Mouse (Mus musculus) stomach, embryonic 14.5 days (tissue): ENCODE results near the gene Tmigd3. TPM values are rescaled to one million over a fixed set of nuclear protein-coding genes. Genes with fewer than 3 reads are reported as not detected.

Experiments
- ATAC-seq: fragments of 200-750 bp; cut with Nextera tagmentation; 2 replicates; pipeline ENCODE4 v1.8.0; 2017; ENCODE audit warnings: low read depth, moderate TSS enrichment; ENCODE audit not compliant: insufficient number of reproducible peaks, insufficient read depth, low FRiP score
- H3K27ac ChIP-seq: fragments of 300-500 bp; sonication (generic); 2 replicates; pipeline ENCODE4 v1.5.1; 2014; ENCODE audit warnings: mild to moderate bottlenecking, low read length, moderate library complexity, mixed read lengths
- H3K27me3 ChIP-seq: fragments of 300-500 bp; sonication (generic); 2 replicates; pipeline ENCODE4 v1.6.1; 2014; ENCODE audit warnings: low read length, control low read depth, mixed read lengths; ENCODE audit not compliant: control insufficient read depth, insufficient read depth
- H3K36me3 ChIP-seq: fragments of 300-500 bp; sonication (generic); 2 replicates; pipeline ENCODE4 v1.6.1; 2014; ENCODE audit warnings: mild to moderate bottlenecking, control low read depth, low read length, moderate library complexity, mixed read lengths; ENCODE audit not compliant: control insufficient read depth, insufficient read depth
- H3K4me1 ChIP-seq: fragments of 300-500 bp; sonication (generic); 2 replicates; pipeline ENCODE4 v1.6.1; 2014; ENCODE audit warnings: low read length, control low read depth, mixed read lengths; ENCODE audit not compliant: control insufficient read depth, insufficient read depth
- H3K4me2 ChIP-seq: fragments of 300-500 bp; sonication (generic); replicated peaks from 2 replicates; pipeline ENCODE4 v1.6.1; 2014; ENCODE audit warnings: low read depth, low read length, control low read depth
- H3K4me3 ChIP-seq: fragments of 300-500 bp; sonication (generic); 2 replicates; pipeline ENCODE4 v1.5.1; 2014; ENCODE audit warnings: low read depth, low read length, control low read depth
- H3K9ac ChIP-seq: fragments of 300-500 bp; sonication (generic); replicated peaks from 2 replicates; pipeline ENCODE4 v1.6.1; 2014; ENCODE audit warnings: low read depth, mild to moderate bottlenecking, control low read depth, low read length, moderate library complexity, mixed read lengths
- H3K9me3 ChIP-seq: fragments of 300-500 bp; sonication (generic); 2 replicates; pipeline ENCODE4 v1.6.1; 2016; ENCODE audit warnings: low read depth, low read length, control low read depth; ENCODE audit not compliant: control insufficient read depth
- WGBS: fragments of 180-500 bp; shearing (Covaris S2); extraction: QIAGEN DNeasy Blood & Tissue Kit; methylation state at CpG from one replicate; pipeline ENCODE4 v1.1.7; 2014; 5-methylcytosine and 5-hydroxymethylcytosine counted together
- polyA plus RNA-seq: library from polyadenylated mRNA; unstranded; fragments of >200 nt; fragmentation: Nextera tagmentation; extraction: Ambion mirVana; gene quantifications from 2 replicates; pipeline ENCODE4 v1.2.1, GENCODE M21; 2014

Gene Tmigd3
- polyA plus RNA-seq, 1 experiment from 2014 or later, result not detected

GRCm38 (mm10) chr3:105899394-105900147 lies 28.9 kb downstream of the Tmigd3 start:
- peak; percentile 54; the same call in 1 of the 2 replicates for ATAC-seq
- H3K9ac ChIP-seq, result no peak overlapping the region
- H3K27ac ChIP-seq, result no peak overlapping the region
- peaks cover 7% of the 10 kb centered on the region; the same call in 1 of the 2 replicates for H3K4me1 ChIP-seq
- no peak overlapping the region for H3K4me2 ChIP-seq
- WGBS, result 41% methylated on average over 8 of the region's 8 CpGs
- H3K36me3 ChIP-seq, result no peaks in the 10 kb centered on the region
- no peaks in the 10 kb centered on the region for H3K27me3 ChIP-seq
- H3K4me3 ChIP-seq, result no peak overlapping the region
- H3K9me3 ChIP-seq, result no peaks in the 10 kb centered on the region

GRCm38 (mm10) chr3:105900266-105900665 lies 29.6 kb downstream of the Tmigd3 start:
- no peak overlapping the region for H3K27ac ChIP-seq
- no peak overlapping the region for H3K4me3 ChIP-seq
- no peak overlapping the region for H3K9ac ChIP-seq
- H3K4me1 ChIP-seq, result no peaks in the 10 kb centered on the region
- no peak for ATAC-seq
- no peak overlapping the region for H3K4me2 ChIP-seq
- no peaks in the 10 kb centered on the region for H3K27me3 ChIP-seq
- WGBS, result 75% methylated on average over 6 of the region's 6 CpGs
- H3K9me3 ChIP-seq, result no peaks in the 10 kb centered on the region
- H3K36me3 ChIP-seq, result no peaks in the 10 kb centered on the region

GRCm38 (mm10) chr3:105900716-105901115 lies 30.0 kb downstream of the Tmigd3 start:
- no peak overlapping the region for H3K4me3 ChIP-seq
- no peak overlapping the region for H3K9ac ChIP-seq
- H3K27ac ChIP-seq, result no peak overlapping the region
- H3K4me2 ChIP-seq, result no peak overlapping the region
- no peaks in the 10 kb centered on the region for H3K27me3 ChIP-seq
- no peak for ATAC-seq
- no peaks in the 10 kb centered on the region for H3K9me3 ChIP-seq
- no peaks in the 10 kb centered on the region for H3K4me1 ChIP-seq
- no peaks in the 10 kb centered on the region for H3K36me3 ChIP-seq
- 72% methylated on average over 3 of the region's 3 CpGs for WGBS

GRCm38 (mm10) chr3:105901468-105901867 lies 30.8 kb downstream of the Tmigd3 start:
- Histone ChIP-seq H3K4me1 (no peaks in the 10 kb centered on the region), H3K4me2 (no peak overlapping the region), H3K27me3 (no peaks in the 10 kb centered on the region), H3K9ac (no peak overlapping the region), H3K36me3 (no peaks in the 10 kb centered on the region), H3K27ac (no peak overlapping the region), H3K4me3 (no peak overlapping the region), H3K9me3 (no peaks in the 10 kb centered on the region)
- 69% methylated on average over 4 of the region's 4 CpGs for WGBS
- ATAC-seq, result no peak

GRCm38 (mm10) chr3:105904213-105904612 lies 33.5 kb downstream of the Tmigd3 start:
- 69% methylated on average over 4 of the region's 4 CpGs for WGBS
- Histone ChIP-seq H3K27me3 (no peaks in the 10 kb centered on the region), H3K4me1 (no peaks in the 10 kb centered on the region), H3K4me2 (no peak overlapping the region), H3K36me3 (no peaks in the 10 kb centered on the region), H3K9me3 (no peaks in the 10 kb centered on the region), H3K9ac (no peak overlapping the region), H3K27ac (no peak overlapping the region), H3K4me3 (no peak overlapping the region)
- ATAC-seq, result no peak

GRCm38 (mm10) chr3:105904721-105905120 lies 34.0 kb downstream of the Tmigd3 start:
- no peaks in the 10 kb centered on the region for H3K36me3 ChIP-seq
- ATAC-seq, result no peak
- H3K9ac ChIP-seq, result no peak overlapping the region
- H3K4me3 ChIP-seq, result no peak overlapping the region
- H3K9me3 ChIP-seq, result no peaks in the 10 kb centered on the region
- H3K4me2 ChIP-seq, result no peak overlapping the region
- WGBS, result 92% methylated on average over 9 of the region's 9 CpGs
- no peaks in the 10 kb centered on the region for H3K27me3 ChIP-seq
- H3K4me1 ChIP-seq, result no peaks in the 10 kb centered on the region
- no peak overlapping the region for H3K27ac ChIP-seq

GRCm38 (mm10) chr3:105907956-105908655 lies 37.4 kb downstream of the Tmigd3 start:
- 39% methylated on average over 9 of the region's 9 CpGs for whole genome bisulfite sequencing
- H3K9ac ChIP-seq, result no peak overlapping the region

GRCm38 (mm10) chr3:105908976-105909375 lies 38.3 kb downstream of the Tmigd3 start:
- Histone ChIP-seq H3K27me3 (no peaks in the 10 kb centered on the region), H3K4me3 (no peak overlapping the region), H3K9me3 (no peaks in the 10 kb centered on the region), H3K4me1 (no peaks in the 10 kb centered on the region), H3K4me2 (no peak overlapping the region), H3K27ac (no peak overlapping the region), H3K9ac (no peak overlapping the region), H3K36me3 (no peaks in the 10 kb centered on the region)
- 85% methylated on average over 4 of the region's 4 CpGs for WGBS
- no peak for ATAC-seq

More at GRCm38 (mm10) chr3:105907956-105908655, 37.4 kb downstream of the Tmigd3 start:
- no peak for ATAC-seq
- Histone ChIP-seq H3K4me1 (no peaks in the 10 kb centered on the region), H3K4me2 (no peak overlapping the region), H3K9me3 (no peaks in the 10 kb centered on the region), H3K4me3 (no peak overlapping the region), H3K36me3 (no peaks in the 10 kb centered on the region), H3K27ac (no peak overlapping the region), H3K27me3 (no peaks in the 10 kb centered on the region)
